Mouse (Mus musculus) embryo, embryonic 9.5 days (tissue): ENCODE measurements at regions not wholly inside any gene's neighbourhood (a gene's known extent, or its start where the extent isn't known, plus 50 kb on each side); places are given as distances from the start of the nearest gene placed in this dataset.

Experiments
- DNase-seq: peaks from one replicate; pipeline ENCODE4 v3.0.0-alpha.2; 2017; ENCODE audit errors: extremely low spot score

DNA sequence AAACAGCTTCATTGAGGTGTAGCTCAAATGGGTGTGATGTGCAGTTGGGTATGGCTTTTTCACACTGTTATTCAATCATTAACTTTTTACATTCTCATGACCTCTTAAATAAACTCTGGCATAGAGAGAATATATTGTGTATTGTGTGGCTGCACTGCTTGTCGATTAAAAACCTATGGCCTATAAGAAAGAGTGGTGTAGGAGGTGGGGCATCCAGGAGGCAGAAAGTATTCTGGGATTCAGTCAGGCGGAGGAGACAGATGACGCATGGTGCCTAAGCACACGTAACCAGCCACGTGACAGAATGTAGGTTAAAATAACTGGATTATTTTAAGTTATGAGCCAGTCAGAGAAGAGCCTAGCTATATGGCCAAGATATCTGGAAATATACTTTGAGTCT is 78.2 kb upstream of the Slc16a7 start:
- no peak for DNase-seq

DNA sequence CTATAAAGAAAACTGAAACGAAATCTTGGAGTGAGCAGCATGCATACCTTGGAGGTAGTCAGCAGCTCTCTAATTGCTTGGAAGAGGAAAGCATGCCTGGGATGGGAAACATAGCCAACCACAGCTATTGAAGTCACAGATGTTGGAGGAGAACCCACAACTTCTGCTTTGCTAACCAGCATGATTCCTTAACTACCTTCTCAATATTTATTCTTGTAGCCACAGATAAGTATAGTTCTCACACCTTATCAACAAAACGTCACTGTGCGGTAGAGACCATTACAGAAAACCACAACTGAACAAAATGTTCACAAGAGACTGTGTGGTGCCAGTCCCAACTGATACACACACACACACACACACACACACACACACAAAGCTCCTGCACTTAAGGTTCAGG is 99.1 kb upstream of the Slc16a7 start:
- no peak for DNase-seq

- DNase-seq: no peak
These were observed 101.1 kb upstream of the Slc16a7 start for GRCm38 (mm10) chr10:125490395-125490794.

- DNase-seq: no peak
These were observed 105.2 kb upstream of the Slc16a7 start for GRCm38 (mm10) chr10:125494489-125494888.

DNA sequence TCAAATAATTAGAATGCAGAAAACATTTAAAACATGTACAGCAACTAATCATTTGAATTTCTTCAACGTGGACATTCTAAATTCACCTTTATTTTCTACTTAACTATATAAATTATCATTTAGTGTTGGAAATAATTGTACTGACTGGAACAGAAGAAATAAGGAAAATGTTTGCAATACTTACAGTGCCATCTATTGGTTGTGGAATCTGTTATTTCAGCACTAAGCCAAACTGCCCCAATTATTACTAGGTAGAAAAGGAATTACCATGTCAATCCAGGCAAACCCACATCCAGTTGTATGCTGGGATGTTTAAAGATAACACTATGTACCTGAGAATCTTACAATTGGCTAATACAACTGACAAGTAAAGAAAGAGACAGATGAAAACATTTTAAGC is 109.1 kb upstream of the Slc16a7 start:
- DNase-seq: no peak

DNA sequence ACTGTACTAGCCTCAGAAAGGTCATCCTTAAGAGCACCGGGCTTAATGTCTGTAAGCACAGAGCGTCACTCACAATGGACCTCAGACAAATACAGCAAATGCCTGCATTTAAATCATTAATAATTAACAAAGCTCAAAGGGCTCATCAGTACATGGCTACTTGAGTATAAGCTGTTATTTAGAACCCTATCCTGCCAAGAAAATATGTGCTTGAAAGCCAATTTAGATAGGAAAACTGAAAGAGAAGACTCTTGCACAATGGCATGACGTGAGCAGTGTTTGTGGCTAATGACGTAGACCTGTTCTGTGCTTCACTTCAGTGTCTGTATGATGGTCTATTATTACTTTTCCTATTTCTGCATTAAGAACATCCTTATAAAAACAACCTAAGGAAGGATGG is 111.1 kb upstream of the Slc16a7 start:
- DNase-seq: no peak

DNA sequence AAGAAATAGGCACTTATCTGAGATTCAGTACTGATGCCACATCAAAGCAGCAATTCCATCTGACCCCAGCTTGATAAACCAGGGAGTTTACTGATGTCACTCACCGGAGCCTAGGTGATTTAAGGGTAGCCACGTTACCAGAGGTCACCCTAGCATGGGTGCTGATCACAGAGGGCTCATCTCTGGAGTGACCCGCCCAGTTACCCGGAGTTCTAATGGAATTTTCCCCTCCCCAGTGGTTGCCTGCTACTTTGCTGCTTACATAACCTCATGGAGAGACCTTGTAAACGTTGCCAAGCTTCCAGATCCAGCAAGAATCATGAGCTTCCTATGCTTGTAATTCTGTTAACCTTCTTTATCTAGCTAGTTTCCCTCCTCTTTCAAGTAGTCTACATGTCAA is 125.8 kb upstream of the Slc16a7 start:
- DNase-seq: no peak

DNA sequence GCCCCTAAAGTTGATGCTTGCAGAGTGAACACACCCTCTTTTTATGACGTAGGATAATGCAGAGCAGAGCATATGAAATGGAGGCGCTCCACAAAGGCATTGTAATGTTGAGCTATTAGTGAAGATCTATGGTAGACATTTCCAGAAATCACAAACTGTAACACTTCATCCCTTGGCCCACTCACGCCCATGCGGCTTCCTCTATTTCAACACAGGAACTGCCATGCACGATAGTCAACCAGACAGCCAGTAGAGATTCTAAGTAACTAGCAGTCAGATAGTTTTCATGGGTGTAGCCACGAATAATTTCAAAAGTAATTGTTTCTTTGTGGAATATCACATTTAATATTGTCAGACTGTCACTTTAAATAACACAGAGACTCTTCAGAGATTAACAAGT is 141.6 kb upstream of the Slc16a7 start:
- DNase-seq: no peak

GRCm38 (mm10) chr10:125538316-125538715 is 149.1 kb upstream of the Slc16a7 start:
- DNase-seq: peak; percentile 45

GRCm38 (mm10) chr10:125586489-125587147 is 197.4 kb upstream of the Slc16a7 start:
- no peak for DNase-seq

DNA sequence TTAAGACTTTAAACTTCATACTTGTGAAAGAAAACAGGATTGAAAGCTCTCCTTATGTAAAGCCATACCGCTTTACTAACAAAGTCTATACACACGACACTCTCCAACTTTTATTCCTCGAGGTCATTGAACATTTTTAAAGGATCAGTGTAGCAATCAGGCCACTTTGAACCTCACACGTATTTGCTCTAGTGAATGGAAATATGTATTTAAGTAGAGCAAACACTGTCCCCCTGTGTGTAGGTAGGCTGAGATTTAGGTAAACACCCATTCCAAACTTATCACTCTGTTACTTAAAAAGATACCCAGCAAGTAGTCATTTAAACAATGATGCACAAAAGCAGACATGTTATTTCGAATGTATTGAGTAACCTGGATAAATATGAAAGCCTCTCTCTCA is 203.7 kb upstream of the Slc16a7 start:
- DNase-seq: no peak

GRCm38 (mm10) chr10:125607787-125608617 is 218.7 kb upstream of the Slc16a7 start:
- DNase-seq: no peak

- DNase-seq: no peak
These were observed 221.1 kb upstream of the Slc16a7 start for GRCm38 (mm10) chr10:125610353-125610752.

DNA sequence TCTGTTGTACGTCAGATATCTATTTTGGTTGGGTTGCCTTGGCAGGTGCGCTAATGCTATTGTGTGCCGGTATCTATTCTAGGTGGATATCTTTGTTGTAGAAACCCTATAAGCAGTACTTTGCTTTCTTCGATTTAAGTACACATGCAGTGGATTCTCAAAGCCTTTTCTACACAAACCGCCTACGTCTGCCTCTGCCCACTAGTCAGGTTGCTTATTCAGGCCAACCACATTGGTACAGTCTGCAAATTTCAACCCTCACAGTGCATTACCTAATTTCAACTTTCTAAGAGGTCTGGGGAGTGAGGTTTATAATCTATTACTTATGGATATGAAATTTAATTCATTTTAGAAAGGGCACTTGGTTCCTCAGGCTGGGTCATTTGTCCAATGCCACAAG is 223.5 kb upstream of the Slc16a7 start:
- no peak for DNase-seq

DNA sequence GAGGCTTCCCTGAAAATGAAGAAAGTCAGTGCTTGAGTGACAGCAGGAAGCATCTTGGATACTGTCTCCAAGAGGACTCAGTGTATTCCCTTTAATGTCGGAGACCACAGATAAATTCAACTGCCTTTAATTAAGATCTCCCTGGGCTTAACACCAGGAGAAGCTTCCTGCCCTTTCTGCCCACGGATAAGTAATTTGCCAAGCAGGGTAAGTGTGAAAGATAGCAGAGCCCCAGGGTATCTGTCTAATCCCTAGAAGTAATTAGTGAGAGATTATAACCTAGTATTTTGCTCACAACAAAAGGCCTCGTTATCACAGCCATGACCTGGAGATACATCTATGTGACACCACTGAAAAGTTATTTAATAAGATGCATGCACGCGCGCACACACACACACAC is 232.1 kb upstream of the Slc16a7 start:
- DNase-seq: no peak

- DNase-seq: no peak
These were observed 234.6 kb upstream of the Slc16a7 start for GRCm38 (mm10) chr10:125623836-125624235.

- no peak for DNase-seq
These were observed 278.6 kb upstream of the Slc16a7 start for GRCm38 (mm10) chr10:125667906-125668305.

GRCm38 (mm10) chr10:125673637-125674036 is 284.4 kb upstream of the Slc16a7 start:
- DNase-seq: no peak

DNA sequence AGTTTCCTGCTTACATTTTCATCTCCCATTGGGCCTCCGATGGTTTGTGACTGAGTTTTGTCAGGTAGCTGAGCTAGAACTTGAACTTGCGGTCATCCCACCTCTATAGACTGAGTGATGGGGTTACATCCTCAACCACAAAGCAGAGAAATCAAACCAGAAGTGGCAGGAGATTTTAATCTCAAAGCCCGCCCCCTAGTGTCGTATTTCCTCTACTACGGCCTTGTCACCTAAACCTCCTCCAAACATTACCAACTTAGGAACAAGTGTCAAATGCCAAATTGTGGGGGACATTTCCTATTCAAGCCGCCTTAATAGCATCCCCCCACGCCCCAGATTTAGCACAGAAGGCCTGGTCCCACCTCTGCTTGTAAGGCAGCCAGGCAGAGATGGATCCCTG is 286.3 kb upstream of the Lrig3 start:
- DNase-seq: no peak

DNA sequence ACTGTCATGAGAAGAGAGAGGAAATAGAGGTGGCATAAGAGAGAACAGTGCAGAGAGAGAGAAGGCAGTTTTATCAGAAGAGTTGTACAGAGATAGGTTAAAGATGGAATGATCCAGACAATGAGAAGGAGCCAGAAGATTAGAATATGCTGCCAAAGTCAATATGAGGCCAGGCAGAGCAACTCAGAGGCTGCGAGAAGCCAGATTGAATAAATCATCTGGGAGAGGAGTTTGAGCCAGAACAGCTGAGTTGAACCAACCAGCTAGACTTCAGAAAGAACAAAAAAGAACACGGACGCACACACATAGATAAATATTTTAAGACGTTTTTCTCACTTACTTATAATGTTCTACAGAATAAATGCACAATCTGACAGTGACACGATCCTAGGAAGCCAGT is 280.8 kb upstream of the Lrig3 start:
- no peak for DNase-seq

- no peak for DNase-seq
These were observed 272.5 kb upstream of the Lrig3 start for GRCm38 (mm10) chr10:125693505-125693904.

DNA sequence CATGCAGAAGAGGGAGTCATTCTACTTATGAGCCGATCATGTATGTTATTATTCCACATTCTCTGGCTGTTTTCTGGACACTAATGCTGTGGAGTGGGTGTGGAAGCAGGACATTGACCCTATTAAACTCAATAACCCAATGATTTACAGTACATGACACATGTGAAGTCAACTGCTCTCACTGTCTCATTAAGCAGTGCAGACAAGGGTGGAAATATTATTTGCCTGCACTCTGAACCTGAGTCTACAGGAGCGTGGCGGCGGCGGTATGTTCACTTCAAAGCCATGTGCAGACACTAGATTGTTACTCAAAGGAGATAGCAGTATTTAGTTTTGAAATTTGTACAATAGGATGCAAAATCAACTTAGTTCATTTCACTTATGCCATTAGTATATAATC is 269.8 kb upstream of the Lrig3 start:
- DNase-seq: no peak

GRCm38 (mm10) chr10:125725077-125725680 is 240.8 kb upstream of the Lrig3 start:
- no peak for DNase-seq
